Mouse (Mus musculus) layer of hippocampus, adult 6 months (tissue): Measurements from ENCODE around the gene Olfr1079. TPM values are rescaled to one million over a fixed set of nuclear protein-coding genes. Genes with fewer than 3 reads are reported as not detected.

Experiments
- long read RNA-seq, 2 experiments: library from polyadenylated mRNA; unstranded; transcript quantifications; one replicate each; pipeline ENCODE4 v2.0.0; 2019 to 2020
- polyA plus RNA-seq: library from polyadenylated mRNA; unstranded; fragments of <200 nt; fragmentation: Nextera tagmentation; gene quantifications from 2 replicates; pipeline ENCODE4 v1.2.3, GENCODE M21; 2021

The Olfr1079 gene
- polyA plus RNA-seq: not detected in 2 replicates
- long read RNA-seq, experiment 1: 0 reads
- long read RNA-seq, experiment 2: 0 reads

GRCm38 (mm10) chr2:86542380-86542779, at the start of gene Olfr1079:
Olfr1079 (minus strand) TSS chr2:86542480.

DNA sequence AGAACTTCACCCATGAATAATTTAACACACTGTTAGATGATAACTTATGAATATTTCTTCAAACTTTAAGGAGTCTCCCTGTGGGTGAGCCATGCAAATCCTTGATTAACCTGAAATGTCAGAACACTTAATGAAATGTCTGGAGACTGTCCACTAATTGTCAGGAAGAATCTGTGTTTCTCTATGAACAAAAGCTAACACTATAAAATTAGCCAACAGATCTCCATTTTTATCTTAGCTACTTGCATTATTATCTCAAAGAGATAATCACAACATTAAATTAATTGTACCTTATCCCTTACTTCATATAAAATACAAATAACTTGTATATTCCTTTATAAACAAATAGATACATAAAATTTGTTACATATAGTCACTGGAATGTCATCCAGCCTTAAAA, 15.9 kb upstream of the Olfr1079 start, which contains the start of gene Olfr1080:
TSS of gene Olfr1080 (minus strand) at position 101 of the 400 bp plus-strand sequence.

GRCm38 (mm10) chr2:86508161-86508560, 34.1 kb downstream of the Olfr1079 start, which contains the start of gene Olfr1076:
Olfr1076 (plus strand) TSS chr2:86508461.

GRCm38 (mm10) chr2:86487286-86487685, 55.0 kb downstream of the Olfr1079 start, which contains the start of gene Olfr228:
Olfr228 (minus strand) TSS chr2:86487386.

Other genes with a start within 250 kb of the Olfr1079 start
- gene Olfr1053, start 227.2 kb downstream of the Olfr1079 start, polyA plus RNA-seq: not detected in 2 replicates
- gene Olfr1054, start 207.0 kb downstream of the Olfr1079 start, polyA plus RNA-seq: not detected in 2 replicates
- not detected in 2 replicates for gene Olfr1055, start 192.2 kb downstream of the Olfr1079 start, polyA plus RNA-seq
- gene Olfr1056, start 180.0 kb downstream of the Olfr1079 start, polyA plus RNA-seq: not detected in 2 replicates
- gene Olfr1057, start 164.1 kb downstream of the Olfr1079 start, polyA plus RNA-seq: not detected in 2 replicates
- not detected in 2 replicates for gene Olfr1058, start 153.9 kb downstream of the Olfr1079 start, polyA plus RNA-seq
- not detected in 2 replicates for gene Olfr1061, start 128.4 kb downstream of the Olfr1079 start, polyA plus RNA-seq
- not detected in 2 replicates for gene Olfr1062, start 115.7 kb downstream of the Olfr1079 start, polyA plus RNA-seq
- not detected in 2 replicates for gene Olfr1065, start 91.9 kb downstream of the Olfr1079 start, polyA plus RNA-seq
- not detected in 2 replicates for gene Olfr1066, start 86.2 kb downstream of the Olfr1079 start, polyA plus RNA-seq
- gene Olfr228, start 55.1 kb downstream of the Olfr1079 start, polyA plus RNA-seq: not detected in 2 replicates
- gene Olfr1076, start 34.0 kb downstream of the Olfr1079 start, polyA plus RNA-seq: not detected in 2 replicates
- gene Olfr1080, start 15.8 kb upstream of the Olfr1079 start, polyA plus RNA-seq: not detected in 2 replicates
- gene Olfr1082, start 56.5 kb upstream of the Olfr1079 start, polyA plus RNA-seq: not detected in 2 replicates
- not detected in 2 replicates for gene Olfr1084, start 97.2 kb upstream of the Olfr1079 start, polyA plus RNA-seq
- gene Olfr1085, start 119.5 kb upstream of the Olfr1079 start, polyA plus RNA-seq: not detected in 2 replicates
- gene Olfr1086, start 137.6 kb upstream of the Olfr1079 start, polyA plus RNA-seq: not detected in 2 replicates
- gene Olfr1087, start 155.9 kb upstream of the Olfr1079 start, polyA plus RNA-seq: not detected in 2 replicates
- not detected in 2 replicates for gene Olfr1089, start 191.2 kb upstream of the Olfr1079 start, polyA plus RNA-seq
- not detected in 2 replicates for gene Olfr1090, start 216.5 kb upstream of the Olfr1079 start, polyA plus RNA-seq
- gene Olfr1093, start 240.0 kb upstream of the Olfr1079 start, polyA plus RNA-seq: not detected in 2 replicates